Comparison of ENCODE assay signal across 14 mouse cellular contexts in the genomic region with DNA sequence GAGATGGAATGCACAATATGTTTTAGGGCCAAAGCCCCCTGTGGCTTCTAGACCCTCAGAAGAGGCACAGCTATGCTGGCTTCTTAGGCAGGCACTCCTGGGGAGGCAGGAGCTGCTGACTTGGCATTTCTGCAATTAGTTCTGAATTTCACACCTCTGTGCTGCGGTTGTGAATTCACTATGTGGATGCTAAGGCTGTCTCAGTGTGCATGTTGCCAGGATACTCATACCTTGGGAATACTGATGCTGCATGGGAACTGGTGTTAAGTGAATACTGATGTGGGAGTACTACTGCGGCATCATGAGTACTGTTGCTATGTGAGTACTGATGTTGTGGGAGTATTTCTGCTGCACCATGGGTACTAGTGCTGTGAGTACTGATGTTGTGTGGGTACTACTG. TPM values are rescaled to one million over a fixed set of nuclear protein-coding genes. Genes with fewer than 3 reads are reported as not detected.
DNase-seq lines count a peak whose midpoint lies in the region; ATAC-seq lines count a peak whose summit lies in the region.
"Had no signal": no experiment of that assay in that cellular context is flagged by ENCODE, and none has a peak within 500 bp of the region (broad histone marks: within the 10 kb centered on the region; RNA-seq: fewer than 3 reads in every experiment).

No protein-coding gene starts in this region.

- H3K9ac ChIP-seq in midbrain, embryonic 11.5 days (ENCODE audit: low read length), result no peak overlapping the region
- no peak overlapping the region for H3K9ac ChIP-seq in embryonic facial prominence, embryonic 13.5 days
- H3K9ac ChIP-seq in forebrain, embryonic 16.5 days (replicated peaks; ENCODE audit: low read depth, low read length), result no peak overlapping the region
- no peak overlapping the region for H3K9ac ChIP-seq in limb, embryonic 15.5 days
- H3K9ac ChIP-seq: stomach, embryonic 15.5 days had no signal

- peaks cover 84% of the 10 kb centered on the region for H3K4me1 ChIP-seq in midbrain, embryonic 10.5 days
- peaks cover 48% of the 10 kb centered on the region for H3K4me1 ChIP-seq in midbrain, embryonic 11.5 days (ENCODE audit: control insufficient read depth, insufficient read depth, low read length)
- peaks cover 69% of the 10 kb centered on the region for H3K4me1 ChIP-seq in embryonic facial prominence, embryonic 13.5 days
- H3K4me1 ChIP-seq in forebrain, embryonic 16.5 days (replicated peaks; ENCODE audit: control insufficient read depth, insufficient read depth, low read length), result peaks cover 40% of the 10 kb centered on the region
- H3K4me1 ChIP-seq in limb, embryonic 15.5 days, result peaks cover 59% of the 10 kb centered on the region

- H3K4me2 ChIP-seq in midbrain, embryonic 11.5 days, result no peak overlapping the region
- H3K4me2 ChIP-seq in embryonic facial prominence, embryonic 13.5 days, result no peak overlapping the region
- no peak overlapping the region for H3K4me2 ChIP-seq in forebrain, embryonic 16.5 days (ENCODE audit: low read length)
- no peak overlapping the region for H3K4me2 ChIP-seq in limb, embryonic 15.5 days
- H3K4me2 ChIP-seq: stomach, embryonic 15.5 days had no signal

- no peaks in the 10 kb centered on the region for H3K9me3 ChIP-seq in midbrain, embryonic 10.5 days (replicated peaks)
- H3K9me3 ChIP-seq in midbrain, embryonic 11.5 days (ENCODE audit: control insufficient read depth, low read length), result no peaks in the 10 kb centered on the region
- no peaks in the 10 kb centered on the region for H3K9me3 ChIP-seq in embryonic facial prominence, embryonic 13.5 days
- H3K9me3 ChIP-seq in forebrain, embryonic 16.5 days (ENCODE audit: control insufficient read depth, low read length), result no peaks in the 10 kb centered on the region
- H3K9me3 ChIP-seq in limb, embryonic 15.5 days, result no peaks in the 10 kb centered on the region
- H3K9me3 ChIP-seq: heart, embryonic 10.5 days; stomach, embryonic 15.5 days had no signal

- WGBS in midbrain, embryonic 10.5 days, result 93% methylated on average over 2 of the region's 2 CpGs
- WGBS in midbrain, embryonic 11.5 days, result 96% methylated on average over 2 of the region's 2 CpGs
- 84% methylated on average over 2 of the region's 2 CpGs for WGBS in embryonic facial prominence, embryonic 13.5 days
- WGBS in forebrain, embryonic 16.5 days, result 75% methylated on average over 2 of the region's 2 CpGs
- 79% methylated on average over 2 of the region's 2 CpGs for WGBS in limb, embryonic 15.5 days

- H3K27me3 ChIP-seq in midbrain, embryonic 10.5 days (ENCODE audit: low read depth, poor library complexity, severe bottlenecking), result no peaks in the 10 kb centered on the region
- H3K27me3 ChIP-seq in midbrain, embryonic 11.5 days (ENCODE audit: control insufficient read depth, insufficient read depth, low read length), result no peaks in the 10 kb centered on the region
- no peaks in the 10 kb centered on the region for H3K27me3 ChIP-seq in embryonic facial prominence, embryonic 13.5 days
- no peaks in the 10 kb centered on the region for H3K27me3 ChIP-seq in forebrain, embryonic 16.5 days (replicated peaks; ENCODE audit: control insufficient read depth, insufficient read depth, low read length)
- no peaks in the 10 kb centered on the region for H3K27me3 ChIP-seq in limb, embryonic 15.5 days
- H3K27me3 ChIP-seq: stomach, embryonic 15.5 days had no signal

- H3K4me3 ChIP-seq in midbrain, embryonic 10.5 days, result no peak overlapping the region
- H3K4me3 ChIP-seq in midbrain, embryonic 11.5 days (ENCODE audit: low read depth, low read length), result no peak overlapping the region
- no peak overlapping the region for H3K4me3 ChIP-seq in embryonic facial prominence, embryonic 13.5 days
- no peak overlapping the region for H3K4me3 ChIP-seq in forebrain, embryonic 16.5 days (replicated peaks; ENCODE audit: low read length)
- no peak overlapping the region for H3K4me3 ChIP-seq in limb, embryonic 15.5 days
- H3K4me3 ChIP-seq: gastrocnemius, adult 2 months; heart, embryonic 10.5 days; stomach, embryonic 15.5 days had no signal

- no peaks in the 10 kb centered on the region for H3K36me3 ChIP-seq in midbrain, embryonic 10.5 days
- no peaks in the 10 kb centered on the region for H3K36me3 ChIP-seq in midbrain, embryonic 11.5 days (ENCODE audit: control insufficient read depth, insufficient read depth, low read length)
- H3K36me3 ChIP-seq in embryonic facial prominence, embryonic 13.5 days, result no peaks in the 10 kb centered on the region
- H3K36me3 ChIP-seq in forebrain, embryonic 16.5 days (ENCODE audit: control insufficient read depth, insufficient read depth), result no peaks in the 10 kb centered on the region
- peaks cover 9% of the 10 kb centered on the region; the same call in 1 of the 2 replicates for H3K36me3 ChIP-seq in limb, embryonic 15.5 days
- H3K36me3 ChIP-seq: heart, embryonic 10.5 days; stomach, embryonic 15.5 days had no signal

- no peak for DNase-seq in midbrain, embryonic 10.5 days (ENCODE audit: low spot score)
- no peak for DNase-seq in midbrain, embryonic 11.5 days (ENCODE audit: low spot score, missing footprints)
- DNase-seq in spleen, postnatal 14 days (ENCODE audit: low spot score in 2 of 2), result no peak
- no peak for DNase-seq in adrenal gland, adult 8-10 months
- DNase-seq: cerebellum, postnatal 14 days; gastrocnemius, adult 2 months; kidney, postnatal 10 days; lung, adult 2 months; thymus, postnatal 25 days had no signal

- ATAC-seq in midbrain, embryonic 11.5 days (ENCODE audit: low FRiP score), result no peak
- ATAC-seq in embryonic facial prominence, embryonic 13.5 days (ENCODE audit: insufficient number of reproducible peaks, insufficient read depth, low FRiP score, low TSS enrichment, low read depth), result no peak
- no peak for ATAC-seq in forebrain, embryonic 16.5 days
- ATAC-seq in limb, embryonic 15.5 days (ENCODE audit: insufficient number of reproducible peaks, low FRiP score, low TSS enrichment, low read depth), result no peak

- peak overlapping the region; percentile 39; the same call in 1 of the 2 replicates for H3K27ac ChIP-seq in midbrain, embryonic 10.5 days (replicated peaks)
- no peak overlapping the region for H3K27ac ChIP-seq in midbrain, embryonic 11.5 days (ENCODE audit: low read depth, low read length)
- peak overlapping the region; percentile 81 for H3K27ac ChIP-seq in embryonic facial prominence, embryonic 13.5 days
- peak overlapping the region; percentile 55 for H3K27ac ChIP-seq in forebrain, embryonic 16.5 days (ENCODE audit: low read length)
- 0 out of 2 replicates have a peak overlapping the region, but pooled peaks have one; percentile 17 for H3K27ac ChIP-seq in limb, embryonic 15.5 days
- H3K27ac ChIP-seq: gastrocnemius, adult 2 months; heart, embryonic 10.5 days; stomach, embryonic 15.5 days had no signal

RNA-seq across cellular contexts. Expression of gene Cdc42ep4, which starts 30.8 kb away (rescaled TPM):
- 91.4 and 105 TPM in 2 replicates for polyA plus RNA-seq in midbrain, embryonic 10.5 days (2016; fragmentation: Nextera tagmentation; extraction: Ambion mirVana)
- 54.6 and 60.4 TPM in 2 replicates for polyA plus RNA-seq in midbrain, embryonic 11.5 days (2014; fragmentation: Nextera tagmentation; extraction: Ambion mirVana)
- polyA plus RNA-seq in embryonic facial prominence, embryonic 13.5 days (2015; fragmentation: Nextera tagmentation; extraction: Ambion mirVana), result 108 and 119 TPM in 2 replicates
- polyA plus RNA-seq in forebrain, embryonic 16.5 days (2015; fragmentation: Nextera tagmentation; extraction: Ambion mirVana), result 99.9 and 100 TPM in 2 replicates
- polyA plus RNA-seq in limb, embryonic 15.5 days (2015; fragmentation: Nextera tagmentation; extraction: Ambion mirVana), result 70.1 and 72.4 TPM in 2 replicates
- total RNA-seq in adrenal gland, adult 8-10 months (2022), result 100 to 1,000 TPM in 2 of 4 experiments, 10 to 100 TPM in 2; 90.2 to 151 (median 111) TPM
